Mouse (Mus musculus): ENCODE data around the gene Pxdc1. TPM values are rescaled to one million over a fixed set of nuclear protein-coding genes. Genes with fewer than 3 reads are reported as not detected.

Gene Pxdc1
- total RNA-seq, 4 experiments from 2014 or later: 4.0 to 6.0 (median 4.6) TPM

GRCm38 (mm10) chr13:34596797-34597196 lies 56.5 kb downstream of the Pxdc1 start:
- DNase-seq (ENCODE audit: low spot score in 2 of 2): no peak

Other genes with a start within 250 kb of the Pxdc1 start
- not detected for gene Fam50b, start 81.4 kb upstream of the Pxdc1 start, total RNA-seq (2022)
- 10 to 100 TPM; 57.2 to 81.4 (median 72.1) TPM for gene Prpf4b, start 221.8 kb upstream of the Pxdc1 start, total RNA-seq (2022)